Mouse (Mus musculus) lung, adult 2 months (tissue): ENCODE data around the gene Cpa1.

Experiments
- CTCF ChIP-seq: fragments of 200-500 bp; IDR thresholded peaks from 2 replicates; pipeline ENCODE4 v1.5.1; 2011; ENCODE audit warnings: mild to moderate bottlenecking, low read length, control low read depth; ENCODE audit not compliant: insufficient read depth
- POLR2A ChIP-seq: fragments of 200-500 bp; IDR thresholded peaks from 2 replicates; pipeline ENCODE4 v1.6.1; 2011; ENCODE audit warnings: low read depth, mild to moderate bottlenecking, control low read depth, low read length, borderline replicate concordance; ENCODE audit errors: extremely low read depth

- TF ChIP-seq POLR2A, result no peak
- no peak for TF ChIP-seq CTCF
These were observed 28.6 kb downstream of the Cpa1 start for GRCm38 (mm10) chr6:30667585-30667984.
